ENCODE assay signal across 9 mouse cellular contexts in the genomic region with DNA sequence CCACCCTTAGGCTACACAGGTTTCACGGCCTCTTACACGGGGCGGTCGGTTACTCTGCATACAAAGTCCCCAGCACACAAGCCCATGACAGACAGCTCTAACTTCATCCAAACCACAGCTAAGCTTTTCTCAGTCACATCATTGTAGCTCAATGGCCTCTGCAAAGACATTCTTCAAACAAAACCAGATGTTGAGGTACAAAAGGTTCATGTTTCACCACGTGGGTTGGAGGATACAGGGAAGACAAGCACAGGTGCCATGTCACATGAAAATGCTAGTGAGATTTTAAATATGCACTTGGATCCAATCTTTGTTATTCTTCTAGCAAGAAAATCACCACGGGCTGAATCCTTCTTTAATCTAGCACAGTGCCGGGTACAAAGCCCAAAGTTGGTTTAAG. TPM values are rescaled to one million over a fixed set of nuclear protein-coding genes. Genes with fewer than 3 reads are reported as not detected.
"Had no signal": no experiment of that assay in that cellular context is flagged by ENCODE, and none has a peak within 500 bp of the region (broad histone marks: within the 10 kb centered on the region; RNA-seq: fewer than 3 reads in every experiment).

No protein-coding gene starts in this region.

- H3K4me1 ChIP-seq: limb, embryonic 13.5 days; midbrain, embryonic 15.5 days; neural tube, embryonic 13.5 days had no signal

- DNase-seq: liver, embryonic 13.5 days; retina, postnatal 1 day; right cerebral cortex, postnatal 4 days; thymus, adult 18-20 months; thymus, postnatal 14 days had no signal

- H3K9ac ChIP-seq: limb, embryonic 13.5 days; liver, embryonic 13.5 days; midbrain, embryonic 15.5 days; neural tube, embryonic 13.5 days had no signal

- H3K27me3 ChIP-seq: limb, embryonic 13.5 days; liver, embryonic 13.5 days; midbrain, embryonic 15.5 days; neural tube, embryonic 13.5 days had no signal

- ATAC-seq: midbrain, embryonic 15.5 days had no signal

- H3K4me3 ChIP-seq: limb, embryonic 13.5 days; liver, embryonic 13.5 days; midbrain, embryonic 15.5 days; neural tube, embryonic 13.5 days had no signal

- H3K36me3 ChIP-seq: limb, embryonic 13.5 days; liver, embryonic 13.5 days; midbrain, embryonic 15.5 days; neural tube, embryonic 13.5 days had no signal

- H3K27ac ChIP-seq: limb, embryonic 13.5 days; liver, embryonic 13.5 days; midbrain, embryonic 15.5 days; neural tube, embryonic 13.5 days had no signal

- H3K4me2 ChIP-seq: limb, embryonic 13.5 days; liver, embryonic 13.5 days; midbrain, embryonic 15.5 days; neural tube, embryonic 13.5 days had no signal

- H3K9me3 ChIP-seq: limb, embryonic 13.5 days; liver, embryonic 13.5 days; midbrain, embryonic 15.5 days; neural tube, embryonic 13.5 days had no signal

RNA-seq across cellular contexts. Expression of a gene that starts 7.8 kb away (rescaled TPM):
- polyA plus RNA-seq: spleen, adult 2 months had no signal

RNA-seq across cellular contexts. Expression of a gene that starts 31.7 kb away (rescaled TPM):
- polyA plus RNA-seq: liver, embryonic 13.5 days; midbrain, embryonic 15.5 days; neural tube, embryonic 13.5 days; spleen, adult 2 months had no signal
